Mouse (Mus musculus): ENCODE data around the gene Myh7. TPM values are rescaled to one million over a fixed set of nuclear protein-coding genes. Genes with fewer than 3 reads are reported as not detected.

Myh7 gene
- total and polyA plus RNA-seq, 3 experiments, result 0.08 TPM; not detected in 2

DNA sequence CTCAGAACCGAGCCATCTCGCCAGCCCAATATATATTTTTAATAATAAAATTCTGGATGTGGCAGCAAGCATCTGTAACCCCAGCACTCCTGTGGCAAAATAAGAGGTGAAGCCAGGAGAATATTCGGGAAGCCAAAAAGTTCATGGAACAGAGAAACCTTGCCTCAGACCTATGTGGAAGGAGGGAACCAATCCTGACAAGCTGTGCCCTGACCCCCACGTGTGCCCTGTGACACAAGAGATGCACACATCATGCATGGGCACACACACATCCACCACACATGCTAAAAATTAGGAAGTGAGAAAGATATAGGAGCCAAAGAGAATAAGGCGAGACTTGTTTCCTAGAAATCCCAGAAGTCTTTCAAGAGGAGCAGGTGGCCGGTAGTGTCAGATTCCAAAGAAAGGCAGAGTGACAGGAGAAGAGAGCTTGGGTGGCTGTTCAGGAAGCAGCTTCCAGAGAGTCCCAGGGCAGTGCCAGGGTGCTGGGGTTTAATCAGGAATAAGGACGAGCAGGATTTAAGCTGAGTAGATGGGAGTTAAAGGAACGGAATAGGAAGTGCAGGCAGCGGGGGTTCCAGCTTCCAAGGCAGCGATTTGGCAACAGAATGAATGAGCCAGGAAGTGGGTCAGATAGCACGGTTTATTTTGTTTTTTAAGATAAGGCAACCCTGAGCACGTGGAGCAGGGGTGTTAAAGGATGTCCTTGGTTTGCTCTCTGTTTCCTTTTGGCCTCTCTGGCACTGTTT lies 7.7 kb upstream of the Myh7 start:
- in situ Hi-C loops (cut with MboI; ENCODE audit: low pct_ligation_motif_present, low pct_unique_long_range_greater_than_20kb, low sequenced_read_pairs) (no loop called here), dilution Hi-C loops (cut with MboI; ENCODE audit: extremely low pct_ligation_motif_present, extremely low pct_unique_long_range_greater_than_20kb, low sequenced_read_pairs) (no loop called here)
- Histone ChIP-seq H3K27ac (ENCODE audit: insufficient read depth, low read depth) (no peak overlapping the region), H3K4me2 (ENCODE audit: insufficient read depth, low read depth, poor library complexity, severe bottlenecking) (no peak overlapping the region), H3K4me3 (replicated peaks in 1 of 3; ENCODE audit: low read depth in 2 of 3, low read length in 2 of 3, poor library complexity in 1 of 3) (no peak overlapping the region), H3K9me3 (replicated peaks; ENCODE audit: low read length) (peaks cover 6% of the 10 kb centered on the region), H3K79me2 (replicated peaks; ENCODE audit: control insufficient read depth, extremely low read depth, insufficient read depth, poor library complexity, severe bottlenecking) (no peaks in the 10 kb centered on the region), H3K36me3 (replicated peaks in 1 of 2; ENCODE audit: control insufficient read depth in 1 of 2, insufficient read depth in 1 of 2, low read length in 1 of 2) (no peaks in the 10 kb centered on the region), H3K4me1 (ENCODE audit: control insufficient read depth in 1 of 2, insufficient read depth in 2 of 2) (no peaks in the 10 kb centered on the region), H3K9ac (ENCODE audit: insufficient read depth, low read depth) (no peak overlapping the region), H3K27me3 (replicated peaks) (peaks cover 59% of the 10 kb centered on the region)
- DNase-seq (ENCODE audit: extremely low read depth), result no peak
- no peak for TF ChIP-seq NRF1 (IDR thresholded peaks at IDR 0.05; ENCODE audit: low read depth, low read length)
- no peak for TF ChIP-seq NELFE (IDR thresholded peaks at IDR 0.05; ENCODE audit: low read depth, low read length)
- no peak for TF ChIP-seq ZC3H11A (IDR thresholded peaks at IDR 0.05; ENCODE audit: low read depth, low read length)
- no peak for TF ChIP-seq MAX (IDR thresholded peaks at IDR 0.05; ENCODE audit: low read length)
- TF ChIP-seq EP300 (IDR thresholded peaks at IDR 0.05; ENCODE audit: low read length), result no peak
- TF ChIP-seq KAT2A (IDR thresholded peaks at IDR 0.05; ENCODE audit: insufficient replicate concordance, low read length), result no peak
- no peak for TF ChIP-seq CHD1 (IDR thresholded peaks at IDR 0.05; ENCODE audit: low read depth, low read length)
- no peak for TF ChIP-seq E2F4 (IDR thresholded peaks at IDR 0.05; ENCODE audit: insufficient replicate concordance, low read depth, low read length)
- TF ChIP-seq ZKSCAN1 (IDR thresholded peaks at IDR 0.05; ENCODE audit: borderline replicate concordance, low read depth, low read length), result no peak
- TF ChIP-seq ELF1 (IDR thresholded peaks at IDR 0.05; ENCODE audit: low read depth, low read length), result no peak
- no peak for TF ChIP-seq CTCF (conservative IDR thresholded peaks at IDR 0.05 in 1 of 2, IDR thresholded peaks at IDR 0.05 in 1 of 2; ENCODE audit: low read depth in 2 of 2, low read length in 2 of 2)
- TF ChIP-seq USF1 (IDR thresholded peaks at IDR 0.05; ENCODE audit: low read depth, low read length), result no peak
- TF ChIP-seq MAFK (IDR thresholded peaks at IDR 0.05; ENCODE audit: insufficient replicate concordance, low read length), result no peak
- TF ChIP-seq SMC3 (IDR thresholded peaks at IDR 0.05; ENCODE audit: low read depth, low read length), result no peak
- no peak for TF ChIP-seq USF2 (conservative IDR thresholded peaks at IDR 0.05; ENCODE audit: low read depth, low read length)
- TF ChIP-seq BHLHE40 (IDR thresholded peaks at IDR 0.05; ENCODE audit: low read depth, low read length), result no peak
- no peak for TF ChIP-seq JUND (conservative IDR thresholded peaks at IDR 0.05; ENCODE audit: low read depth, low read length)
- no peak for TF ChIP-seq PAX5 (IDR thresholded peaks at IDR 0.05; ENCODE audit: low read length)
- no peak for TF ChIP-seq RAD21 (IDR thresholded peaks at IDR 0.05; ENCODE audit: low read depth, low read length)

DNA sequence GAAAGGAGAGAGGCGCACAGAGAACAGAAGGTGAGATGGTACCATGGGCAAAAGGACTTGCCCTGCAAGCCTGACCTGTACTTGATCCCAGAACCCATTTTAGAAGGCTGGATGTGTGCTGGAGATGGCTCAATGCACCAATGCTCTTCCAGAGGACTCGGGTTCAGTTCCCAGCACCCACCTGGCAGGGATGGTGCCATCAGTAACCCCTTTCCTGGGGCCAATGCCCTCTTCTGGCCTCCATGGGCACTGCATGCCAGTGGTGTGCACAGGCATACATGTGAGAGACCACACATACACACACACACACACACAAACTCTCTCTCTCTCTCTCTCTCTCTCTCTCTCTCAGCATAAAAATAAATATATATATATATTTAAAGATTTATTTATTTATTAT lies 7.0 kb upstream of the Myh7 start:
- dilution Hi-C loops (cut with MboI; ENCODE audit: extremely low pct_ligation_motif_present, extremely low pct_unique_long_range_greater_than_20kb, low sequenced_read_pairs), result no loop called here
- in situ Hi-C loops (cut with MboI; ENCODE audit: low pct_ligation_motif_present, low pct_unique_long_range_greater_than_20kb, low sequenced_read_pairs), result no loop called here
- DNase-seq (ENCODE audit: extremely low read depth), result no peak
- H3K4me1 ChIP-seq (ENCODE audit: control insufficient read depth in 1 of 2, insufficient read depth in 2 of 2), result no peaks in the 10 kb centered on the region
- no peaks in the 10 kb centered on the region for H3K79me2 ChIP-seq (replicated peaks; ENCODE audit: control insufficient read depth, extremely low read depth, insufficient read depth, poor library complexity, severe bottlenecking)
- peaks cover 6% of the 10 kb centered on the region for H3K9me3 ChIP-seq (replicated peaks; ENCODE audit: low read length)
- no peak overlapping the region for H3K4me2 ChIP-seq (ENCODE audit: insufficient read depth, low read depth, poor library complexity, severe bottlenecking)
- no peak for TF ChIP-seq TBP (conservative IDR thresholded peaks at IDR 0.05; ENCODE audit: low read depth, low read length)
- TF ChIP-seq POLR2AphosphoS2 (IDR thresholded peaks at IDR 0.05; ENCODE audit: low read depth, low read length), result no peak
- TF ChIP-seq JUN (IDR thresholded peaks at IDR 0.05; ENCODE audit: insufficient read depth, low read depth, low read length), result no peak
- TF ChIP-seq IRF4 (IDR thresholded peaks at IDR 0.05; ENCODE audit: low read depth, low read length), result no peak
- TF ChIP-seq CTCF (conservative IDR thresholded peaks at IDR 0.05 in 1 of 2, IDR thresholded peaks at IDR 0.05 in 1 of 2; ENCODE audit: low read depth in 2 of 2, low read length in 2 of 2), result peak in 1 of 2 experiments; percentile 12; a peak in 1 of 4 replicates
- TF ChIP-seq MAZ (IDR thresholded peaks at IDR 0.05; ENCODE audit: low read depth, low read length), result no peak
- H3K4me3 ChIP-seq (replicated peaks in 1 of 3; ENCODE audit: low read depth in 2 of 3, low read length in 2 of 3, poor library complexity in 1 of 3), result no peak overlapping the region
- H3K9ac ChIP-seq (ENCODE audit: insufficient read depth, low read depth), result no peak overlapping the region
- no peak overlapping the region for H3K27ac ChIP-seq (ENCODE audit: insufficient read depth, low read depth)
- no peaks in the 10 kb centered on the region for H3K36me3 ChIP-seq (replicated peaks in 1 of 2; ENCODE audit: control insufficient read depth in 1 of 2, insufficient read depth in 1 of 2, low read length in 1 of 2)
- H3K27me3 ChIP-seq (replicated peaks), result peaks cover 61% of the 10 kb centered on the region

Measured in CH12.LX (cell line).